Mouse (Mus musculus): ENCODE results near the gene BC052040.

GRCm38 (mm10) chr2:115728627-115729026 is 147.1 kb downstream of the BC052040 start:
- TF ChIP-seq CTCF (IDR thresholded peaks at IDR 0.05; ENCODE audit: extremely low read depth, insufficient read length, insufficient replicate concordance, low read depth, low read length) (no peak), POLR2A (IDR thresholded peaks at IDR 0.05; ENCODE audit: low read depth, low read length) (no peak)
